Mouse (Mus musculus) activated CD4-positive, CD25-positive, alpha-beta regulatory T cell, adult 4 months (primary cell): Measurements from ENCODE around the gene Ddi1. TPM values are rescaled to one million over a fixed set of nuclear protein-coding genes. Genes with fewer than 3 reads are reported as not detected.
"Not testable (repeated sequence)": the region's sequence is repeated elsewhere in the genome, so short reads cannot be mapped to it uniquely, and the experiment has no call there.

ENCODE experiments used
- ATAC-seq: one replicate; pipeline ENCODE4 v1.8.0; 2017
- polyA plus RNA-seq, 2 experiments: library from polyadenylated mRNA; unstranded; fragments of 100-300 nt; shearing (Covaris generic); gene quantifications; one replicate each; pipeline ENCODE4 v1.2.1; 2017

The Ddi1 gene
- polyA plus RNA-seq: not detected

- no peak for ATAC-seq
Measured at GRCm38 (mm10) chr9:6269796-6270280, at the start of gene Ddi1. TSS of gene Ddi1 (minus strand) at chr9:6269846.

DNA sequence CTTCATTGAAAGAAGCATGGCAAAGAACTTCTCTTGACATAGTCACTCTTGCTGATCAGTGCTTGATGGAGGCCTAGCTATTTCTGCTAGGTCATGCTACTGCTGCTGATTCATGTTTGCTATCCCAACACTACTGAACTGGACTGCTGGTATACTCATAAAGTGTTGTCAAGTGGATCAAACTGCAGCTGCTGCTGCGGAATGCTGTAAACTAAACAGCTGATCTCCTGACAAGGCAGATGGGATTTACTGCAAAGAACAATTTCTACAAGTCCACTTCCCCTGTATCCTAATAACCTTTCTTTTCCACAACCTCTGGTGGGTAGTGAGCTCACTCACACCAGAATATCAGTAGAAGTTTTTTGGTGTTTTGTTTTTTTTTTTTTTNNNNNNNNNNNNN, 47.5 kb upstream of the Ddi1 start:
- no peak for ATAC-seq

DNA sequence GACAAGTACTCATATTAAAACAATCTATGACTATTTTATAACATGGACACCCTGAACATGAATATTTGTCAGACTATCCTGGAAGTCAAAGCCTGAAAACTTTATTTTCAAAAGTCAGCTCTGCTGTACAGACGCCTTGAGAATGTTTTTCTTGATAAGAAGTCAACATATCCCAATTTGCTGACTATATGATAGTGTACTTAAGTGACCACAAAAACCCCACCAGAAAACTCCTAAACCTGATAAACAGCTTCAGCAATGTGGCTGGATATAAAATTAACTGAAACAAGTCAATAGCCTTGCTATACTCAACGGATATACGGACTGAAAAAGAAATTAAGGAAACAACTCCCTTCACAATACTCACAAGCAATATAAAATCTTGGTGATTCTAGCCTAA, 36.2 kb upstream of the Ddi1 start:
- no peak for ATAC-seq

- no peak for ATAC-seq
Measured at GRCm38 (mm10) chr9:6304590-6304989, 34.9 kb upstream of the Ddi1 start.

DNA sequence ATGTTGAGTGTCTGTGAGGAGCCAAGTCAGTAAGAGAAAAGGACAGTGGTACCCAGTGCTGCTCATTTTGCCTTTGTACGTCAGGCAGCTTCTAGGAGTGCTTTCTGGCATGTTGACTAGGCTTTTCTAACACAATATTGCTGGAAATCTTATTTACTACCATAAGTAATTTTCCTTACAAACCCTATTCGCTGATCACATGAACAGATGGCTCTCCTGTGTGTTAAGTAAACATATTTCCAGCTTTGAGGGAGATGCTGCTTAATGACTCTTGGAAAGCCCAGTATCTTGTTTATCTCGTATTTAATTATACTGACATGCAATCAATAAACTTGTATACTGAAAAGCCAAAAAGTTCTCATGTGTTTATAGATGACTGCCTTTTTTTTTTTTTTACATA, 32.4 kb upstream of the Ddi1 start:
- no peak for ATAC-seq

DNA sequence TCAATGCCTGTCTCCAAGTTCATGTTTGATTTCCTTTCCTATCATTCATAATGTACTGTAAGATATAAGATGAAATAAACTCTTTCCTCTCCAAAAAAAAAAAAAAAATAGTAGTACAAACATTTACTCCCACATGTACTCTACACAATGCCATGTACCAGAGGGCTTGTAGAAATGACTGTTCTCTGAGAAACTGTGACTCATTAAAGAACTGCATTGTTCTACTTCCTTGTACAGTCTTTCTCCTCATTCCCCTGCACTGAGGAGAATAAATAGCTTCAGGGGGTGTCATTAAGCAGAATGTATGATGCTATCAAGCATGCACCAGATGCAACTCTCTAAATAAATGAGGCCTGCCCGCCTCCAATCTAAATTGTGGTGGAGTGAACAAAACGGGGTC, 28.9 kb upstream of the Ddi1 start:
- no peak for ATAC-seq

DNA sequence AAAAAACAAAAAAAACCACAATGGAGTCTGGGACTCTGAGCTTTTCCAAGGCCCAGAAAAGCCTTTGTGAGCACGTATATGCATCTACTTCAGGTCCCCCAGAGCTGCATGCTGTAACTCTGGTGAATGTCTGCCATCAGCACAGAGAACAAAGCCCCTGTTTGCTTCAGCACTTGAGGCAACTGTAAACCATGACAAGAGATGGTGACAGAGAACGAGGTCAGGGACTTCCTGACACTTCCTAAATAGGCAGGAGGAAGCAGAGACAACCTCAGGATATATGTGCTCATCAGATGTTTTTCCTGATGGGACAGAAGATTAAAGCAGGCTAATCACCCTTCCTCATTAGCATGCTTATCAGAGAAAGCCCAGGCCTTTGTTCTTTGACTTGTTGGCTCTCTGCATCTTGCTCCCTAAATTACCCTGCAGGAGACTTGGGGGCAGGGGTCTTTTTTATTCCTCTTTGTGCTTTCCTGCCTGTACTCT, 19.6 kb upstream of the Ddi1 start:
- no peak for ATAC-seq

DNA sequence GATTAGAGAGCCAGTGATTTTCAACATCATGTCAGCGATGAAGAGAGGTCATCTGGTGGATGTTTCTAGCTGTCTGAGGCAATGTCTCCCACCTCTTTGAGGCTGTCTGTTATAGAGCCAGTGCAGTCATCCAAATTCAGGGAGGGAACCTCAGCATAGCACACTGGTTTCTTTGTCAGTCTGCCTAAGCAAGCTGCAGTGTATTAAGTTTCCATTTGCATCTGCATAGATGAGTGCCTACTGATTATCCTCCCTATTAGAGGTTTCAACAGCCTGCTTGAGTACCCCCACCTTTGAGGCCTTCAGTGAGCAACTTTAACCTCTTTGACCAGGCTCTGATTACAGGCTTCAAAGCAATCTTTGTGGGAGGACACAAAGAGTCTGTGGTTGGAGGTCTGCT, 17.1 kb upstream of the Ddi1 start:
- no peak for ATAC-seq

- ATAC-seq: no peak
Measured at GRCm38 (mm10) chr9:6277526-6277925, 7.9 kb upstream of the Ddi1 start.

GRCm38 (mm10) chr9:6276395-6276794, 6.7 kb upstream of the Ddi1 start:
- ATAC-seq: no peak

DNA sequence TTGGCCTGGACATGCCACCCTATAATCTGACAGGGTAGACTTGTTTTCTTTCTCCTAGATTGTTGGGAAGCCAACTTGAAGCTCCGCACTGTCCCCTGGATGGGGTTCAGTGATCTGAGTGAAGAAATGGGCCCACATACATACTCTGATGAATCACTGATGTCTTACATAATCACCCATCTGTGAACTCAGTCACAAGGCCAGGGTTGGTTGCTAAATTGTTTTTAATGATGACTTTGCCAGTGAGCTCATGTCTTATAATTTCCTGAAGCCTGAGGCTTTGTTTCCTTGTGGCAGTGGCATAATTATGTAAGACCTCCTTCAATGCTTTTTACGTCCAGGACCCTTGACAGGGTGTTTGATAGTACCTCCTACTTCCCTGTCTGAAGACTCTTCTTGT, 4.8 kb downstream of the Ddi1 start:
- no peak for ATAC-seq

GRCm38 (mm10) chr9:6257072-6257471, 12.6 kb downstream of the Ddi1 start:
- ATAC-seq: no peak

DNA sequence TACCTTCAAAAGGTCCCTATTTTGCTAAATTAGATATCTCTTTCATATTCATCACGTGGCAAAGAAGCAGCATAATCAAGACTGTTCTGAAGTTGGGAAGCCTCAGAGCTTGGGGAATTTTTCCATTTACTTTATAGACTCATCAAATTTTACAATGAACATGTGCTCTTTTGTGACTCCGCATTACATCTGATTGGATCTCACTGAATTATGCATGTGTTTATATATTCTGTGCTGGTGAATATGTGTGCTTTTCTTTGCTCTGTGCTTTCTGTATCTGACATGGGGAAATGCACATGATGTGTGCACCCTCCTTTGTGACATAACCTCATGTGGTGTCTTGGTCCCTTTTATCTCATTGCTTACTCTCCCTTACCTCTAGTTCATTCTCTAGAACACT, 17.7 kb downstream of the Ddi1 start:
- ATAC-seq: no peak

DNA sequence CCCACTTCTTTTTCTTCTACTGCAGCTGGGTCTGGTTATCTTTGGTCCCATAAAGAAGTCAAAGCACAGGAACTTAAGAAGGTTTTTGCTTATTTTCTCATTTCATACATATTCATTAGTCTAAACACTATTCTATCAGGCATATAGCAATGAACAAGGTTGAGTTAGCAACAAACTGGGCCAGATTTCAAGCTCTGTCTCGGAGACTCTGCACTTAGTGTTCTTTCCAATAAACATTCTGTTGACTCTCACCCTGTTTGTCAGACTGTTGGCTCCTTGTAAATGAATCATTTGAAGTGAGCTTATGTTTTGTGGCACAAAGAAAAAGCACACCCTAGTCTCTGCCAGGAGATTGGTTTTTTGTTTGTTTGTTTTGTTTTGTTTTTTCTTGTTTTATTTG, 19.3 kb downstream of the Ddi1 start:
- no peak for ATAC-seq

DNA sequence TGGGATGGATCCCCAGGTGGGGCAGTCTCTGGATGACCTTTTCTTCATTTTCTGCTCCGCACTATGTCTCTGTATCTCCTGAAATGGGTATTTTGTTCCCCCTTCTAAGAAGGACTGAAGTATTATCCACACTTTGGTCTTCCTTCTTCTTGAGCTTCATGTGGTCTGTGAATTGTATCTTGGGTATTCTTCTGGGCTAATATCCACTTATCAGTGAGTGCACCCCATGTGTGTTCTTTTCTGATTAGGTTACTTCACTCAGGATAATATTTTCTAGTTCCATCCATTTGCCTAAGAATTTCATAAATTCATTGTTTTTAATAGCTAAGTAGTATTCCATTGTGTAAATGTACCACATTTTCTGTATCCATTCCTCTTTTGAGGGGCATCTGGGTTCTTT, 33.7 kb downstream of the Ddi1 start:
- ATAC-seq: not testable (repeated sequence)

DNA sequence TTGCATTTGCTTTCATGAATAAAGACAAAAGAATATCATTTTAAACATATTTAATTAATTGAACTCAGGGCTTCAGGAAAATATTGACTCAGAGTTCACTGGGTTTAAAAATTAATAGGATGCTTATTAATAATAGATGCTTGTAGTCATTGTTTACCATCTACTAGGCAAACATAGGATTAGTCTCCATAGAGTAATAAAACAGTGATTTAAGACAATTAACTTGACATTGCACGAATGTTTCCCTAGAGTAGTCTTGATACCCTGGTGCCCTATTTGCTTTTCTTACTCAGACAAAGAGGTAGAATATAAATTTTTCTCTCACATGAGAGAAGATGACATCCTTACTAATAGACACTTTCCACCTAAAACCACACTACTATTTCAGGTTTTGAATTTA, 52.1 kb downstream of the Ddi1 start:
- ATAC-seq: no peak

- ATAC-seq: no peak
Measured at GRCm38 (mm10) chr9:6212862-6213261, 56.8 kb downstream of the Ddi1 start.

Other genes starting within 250 kb of the Ddi1 start
- not detected for gene Pdgfd, start 101.3 kb downstream of the Ddi1 start, polyA plus RNA-seq